Mouse (Mus musculus) natural killer cell, adult 2 months (primary cell): ENCODE results near the gene BC051019.
A peak's percentile ranks its signal among the peaks of the same experiment; 100 is the strongest.

Experiments
- DNase-seq, 2 experiments: peaks; one replicate each; pipeline ENCODE4 v3.0.0; 2022; ENCODE audit warnings: low spot score in 2 of 2

Gene BC051019

GRCm38 (mm10) chr7:109708961-109709382, 14.7 kb downstream of the BC051019 start:
- DNase-seq: no peak

GRCm38 (mm10) chr7:109707023-109707785, 16.4 kb downstream of the BC051019 start:
- peak; percentile 18 to 49 for DNase-seq

GRCm38 (mm10) chr7:109704461-109704860, 19.2 kb downstream of the BC051019 start:
- no peak for DNase-seq

- peak in 1 of 2 experiments; percentile 5 for DNase-seq
These were observed 19.7 kb downstream of the BC051019 start for GRCm38 (mm10) chr7:109704016-109704377.

GRCm38 (mm10) chr7:109703190-109704015, 20.2 kb downstream of the BC051019 start, which contains the start of the genes St5 and Akip1:
Gene St5 (minus strand): TSS chr7:109703605.
Gene Akip1 (plus strand): TSS chr7:109703690.
- peak; percentile 93 to 96 for DNase-seq

GRCm38 (mm10) chr7:109702721-109703120, 20.9 kb downstream of the BC051019 start:
- no peak for DNase-seq

- no peak for DNase-seq
These were observed 23.4 kb downstream of the BC051019 start for GRCm38 (mm10) chr7:109700213-109700612.

- no peak for DNase-seq
These were observed 28.3 kb downstream of the BC051019 start for GRCm38 (mm10) chr7:109695339-109695726.

- DNase-seq: no peak
These were observed 28.9 kb downstream of the BC051019 start for GRCm38 (mm10) chr7:109694576-109695338.

GRCm38 (mm10) chr7:109690961-109691360, 32.7 kb downstream of the BC051019 start:
- DNase-seq: no peak

- no peak for DNase-seq
These were observed 33.5 kb downstream of the BC051019 start for GRCm38 (mm10) chr7:109690101-109690500.

GRCm38 (mm10) chr7:109686585-109687128, 37.0 kb downstream of the BC051019 start:
- DNase-seq: no peak

- no peak for DNase-seq
These were observed 42.8 kb downstream of the BC051019 start for GRCm38 (mm10) chr7:109680879-109681278.

- no peak for DNase-seq
These were observed 43.4 kb downstream of the BC051019 start for GRCm38 (mm10) chr7:109680284-109680683.

GRCm38 (mm10) chr7:109674944-109675628, 48.6 kb downstream of the BC051019 start:
- DNase-seq: no peak

GRCm38 (mm10) chr7:109671581-109672471, 51.8 kb downstream of the BC051019 start:
- DNase-seq: peak in 1 of 2 experiments; percentile 1

GRCm38 (mm10) chr7:109669426-109670170, 54.1 kb downstream of the BC051019 start:
- DNase-seq: no peak

GRCm38 (mm10) chr7:109666664-109667063, 57.0 kb downstream of the BC051019 start:
- no peak for DNase-seq

GRCm38 (mm10) chr7:109662626-109663025, 61.0 kb downstream of the BC051019 start:
- no peak for DNase-seq
